Mouse (Mus musculus) G1E (cell line): ENCODE measurements at regions not wholly inside any gene's neighbourhood (a gene's known extent, or its start where the extent isn't known, plus 50 kb on each side); places are given as distances from the start of the nearest gene placed in this dataset.

Experiments
- CTCF ChIP-seq: IDR thresholded peaks from 2 replicates; pipeline ENCODE4 v1.5.1; 2012; ENCODE audit warnings: low read depth, low read length, inconsistent platforms, mixed read lengths
- GATA2 ChIP-seq: IDR thresholded peaks from 2 replicates; pipeline ENCODE4 v1.6.1; 2012; ENCODE audit warnings: low read depth, low read length, inconsistent platforms, borderline replicate concordance
- TAL1 ChIP-seq: conservative IDR thresholded peaks from 2 replicates; pipeline ENCODE4 v1.6.1; 2012; ENCODE audit warnings: low read depth, low read length, inconsistent platforms, mixed read lengths

DNA sequence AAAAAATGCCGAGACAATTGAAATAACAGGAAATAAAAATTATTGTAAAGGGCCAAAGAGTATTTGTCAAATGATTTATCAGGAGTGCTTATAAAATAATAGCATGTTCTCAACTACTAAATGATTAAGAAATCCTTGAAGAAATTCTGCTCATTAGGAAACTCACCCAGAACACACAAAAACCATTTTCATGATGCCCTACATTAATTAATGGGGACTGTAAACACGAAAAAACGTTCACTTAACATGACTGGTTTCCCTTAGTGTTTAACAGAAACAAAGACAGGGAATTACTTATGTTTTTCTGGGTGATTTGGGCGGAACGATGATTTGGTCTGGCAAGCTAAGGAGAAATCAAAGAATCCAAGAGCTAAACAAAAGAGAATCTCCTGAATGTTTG, 278.1 kb downstream of the Tox3 start:
- TF ChIP-seq CTCF (no peak), TAL1 (no peak), GATA2 (no peak)
